Mouse (Mus musculus): ENCODE results near the gene Ttc38.

Ttc38 gene

DNA sequence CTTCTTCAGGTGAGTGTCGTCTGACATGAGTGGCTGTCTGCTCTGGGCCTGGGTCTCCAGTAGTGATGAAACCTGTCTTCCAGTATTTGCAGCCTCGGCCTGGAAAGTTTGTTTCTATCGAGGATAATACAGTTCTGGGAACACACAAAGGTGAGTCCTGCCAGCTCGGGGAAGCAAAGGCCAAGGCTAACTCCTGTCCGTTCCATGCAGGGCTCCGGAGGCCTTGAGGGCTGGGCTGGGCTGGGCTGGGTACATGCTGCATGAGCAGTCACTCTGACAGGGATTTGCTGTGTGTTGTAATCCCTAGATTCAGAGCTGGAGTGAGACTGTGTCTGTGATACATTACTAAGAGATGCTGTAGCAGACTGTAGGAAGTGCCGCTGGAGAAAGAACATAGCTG, 61.8 kb downstream of the Ttc38 start:
- DNase-seq (ENCODE audit: low spot score in 2 of 2), result no peak

- DNase-seq (ENCODE audit: low spot score in 2 of 2), result peak; percentile 75 to 87
These were observed 64.2 kb downstream of the Ttc38 start for GRCm38 (mm10) chr15:85896284-85896683.

DNA sequence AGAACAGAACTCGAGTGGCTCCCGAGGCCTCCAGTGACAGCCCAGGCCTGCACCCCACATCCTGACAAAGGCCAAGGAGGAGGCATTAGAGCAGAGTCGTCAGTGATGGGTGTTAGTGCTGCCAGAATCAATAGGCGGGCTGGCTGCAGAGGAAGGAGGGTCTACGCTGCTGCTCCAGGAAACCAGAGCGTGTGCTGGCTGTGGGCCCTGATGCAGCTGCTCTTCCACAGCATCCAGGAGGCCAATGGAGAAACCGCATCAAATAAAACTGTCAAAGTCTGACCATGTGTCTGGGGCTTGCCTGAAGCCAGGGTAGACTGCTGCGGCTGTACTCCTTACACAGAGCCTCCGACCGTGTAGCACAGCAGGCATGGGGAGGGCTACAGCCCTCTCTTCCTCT, 65.0 kb downstream of the Ttc38 start:
- DNase-seq (ENCODE audit: low spot score in 2 of 2), result no peak

DNA sequence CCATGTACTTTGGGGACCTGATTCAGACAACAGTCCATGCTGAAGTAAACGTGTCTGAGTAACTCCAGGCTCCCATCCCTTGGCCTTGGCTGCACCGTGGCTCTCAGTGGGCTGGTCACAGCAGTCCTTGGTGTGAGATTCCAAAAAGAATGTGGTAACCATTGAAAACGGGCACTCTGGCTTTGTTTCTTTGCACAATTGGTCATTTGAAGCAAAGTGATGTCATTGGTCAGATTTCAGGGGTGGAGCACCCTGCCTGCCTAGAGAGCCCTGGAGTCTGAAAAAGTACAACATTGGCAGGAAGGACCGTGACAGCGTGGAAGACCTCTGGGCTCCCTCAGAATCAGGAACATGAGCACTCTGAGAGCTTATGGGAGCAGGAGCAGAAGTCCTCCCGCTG, 67.3 kb downstream of the Ttc38 start:
- DNase-seq (ENCODE audit: low spot score in 2 of 2), result no peak

DNA sequence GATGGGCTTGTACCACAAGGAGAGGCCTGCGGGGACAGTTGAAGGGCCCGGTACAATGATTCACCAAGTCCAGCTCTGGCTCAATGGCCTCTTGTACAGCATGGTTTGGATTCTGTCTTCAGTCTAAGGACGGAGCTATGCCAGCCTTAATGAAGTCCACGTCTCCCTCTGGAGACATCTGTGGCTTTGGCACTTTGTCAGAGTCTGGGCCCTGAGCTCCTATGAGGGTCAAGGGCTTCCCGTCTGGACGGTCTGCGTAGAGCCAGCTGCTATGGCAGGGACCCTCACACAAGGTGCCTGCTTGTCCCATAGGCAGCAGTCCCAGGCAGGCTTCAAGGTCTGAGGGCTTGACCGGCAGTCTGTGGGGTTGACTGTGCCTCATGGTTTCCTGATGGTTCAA, 68.2 kb downstream of the Ttc38 start:
- DNase-seq (ENCODE audit: low spot score in 2 of 2), result no peak

DNA sequence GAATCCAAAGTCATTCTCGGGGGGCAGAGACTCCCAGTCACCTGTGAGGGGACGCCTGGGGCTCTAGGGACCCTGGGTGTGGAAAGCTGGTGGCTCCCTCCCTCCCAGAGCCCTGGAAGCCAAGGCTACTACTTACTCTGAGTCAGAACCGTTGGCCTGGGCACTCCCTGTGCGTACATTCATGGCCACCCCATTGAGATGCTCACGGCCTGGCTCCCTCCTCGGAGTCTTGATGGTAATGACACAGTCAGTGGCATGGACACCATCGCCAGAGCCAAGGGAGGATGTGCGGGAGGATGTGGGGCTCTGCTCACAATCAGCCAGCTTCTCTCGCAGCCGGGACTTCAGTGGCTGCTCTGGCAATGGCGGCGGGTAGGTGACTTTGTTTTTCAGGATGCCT, 68.7 kb downstream of the Ttc38 start:
- DNase-seq (ENCODE audit: low spot score in 2 of 2), result no peak

DNA sequence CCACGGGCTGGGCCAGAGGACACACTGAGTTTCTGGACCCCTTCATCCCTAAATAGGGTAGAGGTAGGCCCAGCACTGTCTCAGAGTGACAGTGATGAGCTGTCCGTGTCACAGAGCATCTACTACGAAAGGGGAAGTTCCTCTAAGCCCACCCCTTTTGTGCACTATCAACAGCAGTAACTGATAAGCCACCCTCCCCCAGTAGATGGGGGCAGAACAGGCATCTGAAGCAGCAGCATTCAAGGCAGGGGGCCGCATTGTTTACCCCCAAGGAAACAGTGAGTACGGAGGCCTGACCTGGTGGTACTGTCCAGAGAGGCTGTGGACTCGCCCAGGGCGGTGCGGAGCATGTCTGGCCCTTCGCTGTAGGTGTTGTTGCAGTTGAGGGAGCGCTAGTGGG, 70.4 kb downstream of the Ttc38 start:
- DNase-seq (ENCODE audit: low spot score in 2 of 2), result no peak

GRCm38 (mm10) chr15:85903826-85904225, 71.7 kb downstream of the Ttc38 start:
- peak in 1 of 2 experiments; percentile 37 for DNase-seq (ENCODE audit: low spot score in 2 of 2)
